Mouse (Mus musculus) heart, adult 2 months (tissue): ENCODE results near the gene Rbm48.

Experiments used
- CTCF ChIP-seq: fragments of 200-600 bp; IDR thresholded peaks from 2 replicates; pipeline ENCODE4 v1.8.1; 2022; ENCODE audit warnings: antibody characterized with exemption, mild to moderate bottlenecking, moderate library complexity
- EP300 ChIP-seq: fragments of 200-500 bp; IDR thresholded peaks from 2 replicates; pipeline ENCODE4 v1.6.1; 2011; ENCODE audit warnings: low read depth, low read length, control low read depth; ENCODE audit not compliant: insufficient read depth
- POLR2A ChIP-seq: fragments of 200-500 bp; IDR thresholded peaks from 2 replicates; pipeline ENCODE4 v1.6.1; 2011; ENCODE audit warnings: mild to moderate bottlenecking, low read depth, low read length, control low read depth; ENCODE audit not compliant: insufficient read depth

DNA sequence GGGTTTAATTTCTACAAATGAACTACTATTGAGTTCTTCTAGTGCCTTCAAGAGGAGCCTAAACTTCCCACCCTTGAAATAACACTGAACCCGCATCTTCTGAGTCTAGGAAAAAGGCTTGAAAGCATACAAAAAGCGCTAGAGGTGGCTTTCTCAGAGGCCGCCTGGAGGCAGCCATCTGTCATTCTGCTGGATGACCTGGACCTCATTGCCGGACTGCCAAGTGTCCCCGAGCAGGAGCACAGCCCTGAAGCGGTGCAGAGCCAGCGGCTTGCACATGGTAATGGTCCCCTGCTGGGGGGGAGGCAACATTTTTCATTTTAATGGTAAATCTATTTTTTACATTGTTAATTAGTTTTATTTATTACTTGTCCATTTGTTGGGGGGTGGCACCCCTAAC lies 24.1 kb upstream of the Rbm48 start:
- TF ChIP-seq CTCF (no peak), EP300 (no peak), POLR2A (no peak)
